Mouse (Mus musculus) cerebellum, adult 11-12 months (tissue): Measurements from ENCODE around the gene Nrap.
"Not testable (repeated sequence)": the region's sequence is repeated elsewhere in the genome, so short reads cannot be mapped to it uniquely, and the experiment has no call there.

Experiments
- DNase-seq: peaks from one replicate; pipeline ENCODE4 v3.0.0; 2022

The Nrap gene

DNA sequence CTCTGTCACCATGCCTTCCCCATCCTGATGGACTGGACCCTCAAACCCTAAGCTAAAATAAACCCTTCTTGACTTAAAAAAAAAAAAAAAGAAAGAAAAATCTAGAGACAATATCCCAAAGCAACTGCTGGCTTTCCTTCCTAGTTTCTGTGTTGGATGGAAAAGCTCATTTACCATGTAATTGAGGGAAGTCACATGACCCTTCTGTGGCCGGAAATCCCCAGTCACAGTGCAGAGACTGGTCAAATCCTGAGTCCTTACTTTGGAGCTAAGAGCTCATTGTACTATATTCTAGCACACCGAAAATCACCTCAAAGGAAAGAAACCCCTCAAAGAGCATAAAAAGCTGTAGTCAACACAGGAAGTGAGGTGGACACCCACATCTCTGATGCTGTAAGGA, 30.9 kb downstream of the Nrap start:
- DNase-seq = no peak

DNA sequence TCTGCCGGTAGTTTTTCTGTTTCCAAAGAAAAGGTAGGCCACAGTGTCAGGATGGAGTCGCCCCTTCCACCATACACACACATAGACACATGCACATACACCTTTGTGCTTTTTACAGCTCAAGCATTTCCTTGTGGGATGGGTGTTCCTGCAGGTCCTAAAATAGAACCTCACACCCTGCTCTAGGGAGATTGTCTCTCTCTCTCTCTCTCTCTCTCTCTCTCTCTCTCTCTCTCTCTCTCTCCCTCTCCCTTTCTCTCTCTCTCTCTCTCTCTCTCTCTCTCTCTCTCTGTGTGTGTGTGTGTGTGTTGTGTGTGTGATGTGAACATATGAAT, 32.5 kb downstream of the Nrap start:
- DNase-seq = not testable (repeated sequence)

DNA sequence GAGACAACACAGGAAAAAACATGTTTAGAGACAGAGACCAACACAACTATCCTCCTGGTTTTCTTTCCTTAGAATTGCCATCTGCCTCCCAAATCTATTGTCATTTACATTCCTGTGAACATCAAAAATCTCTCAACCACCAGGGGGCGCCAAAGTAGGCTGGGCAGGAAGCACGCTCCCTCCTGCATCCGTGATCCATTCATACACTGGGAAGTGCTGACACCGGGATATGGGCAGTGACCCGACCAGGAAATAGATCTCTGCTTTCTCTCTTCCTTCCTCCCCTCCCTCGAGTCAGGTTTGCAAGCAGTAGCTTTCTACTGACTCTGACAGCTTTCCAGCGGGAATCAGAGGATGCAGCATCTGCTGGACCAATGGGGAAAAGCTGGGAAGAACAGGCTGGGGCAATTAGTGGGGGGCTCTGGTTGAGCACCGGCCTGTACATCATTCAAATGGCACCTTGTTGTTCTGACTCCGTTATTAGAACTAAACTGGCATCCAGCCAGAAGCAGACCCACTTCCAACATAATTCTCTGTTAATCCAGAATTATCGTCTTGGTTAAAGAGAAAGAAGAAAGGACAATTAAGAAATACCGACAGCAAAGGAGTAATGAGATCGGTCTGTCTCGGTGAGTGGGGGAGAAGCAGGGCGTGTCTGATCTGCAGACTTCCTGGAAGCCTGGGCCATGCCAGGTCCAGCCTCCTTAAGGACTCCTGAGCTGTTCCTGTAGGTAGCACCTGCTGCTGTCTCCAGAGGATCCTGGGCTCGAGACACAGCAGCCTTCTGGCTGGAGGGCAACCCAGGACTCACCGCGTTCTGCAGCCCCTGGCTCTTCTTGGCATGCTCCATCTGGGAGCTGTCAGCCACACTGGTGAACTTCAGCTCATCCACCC, 33.1 kb downstream of the Nrap start:
- DNase-seq = no peak

GRCm38 (mm10) chr19:56355201-56355600, 34.6 kb downstream of the Nrap start:
- no peak for DNase-seq

GRCm38 (mm10) chr19:56353689-56354088, 36.1 kb downstream of the Nrap start:
- no peak for DNase-seq

GRCm38 (mm10) chr19:56349295-56349694, 40.5 kb downstream of the Nrap start:
- no peak for DNase-seq

DNA sequence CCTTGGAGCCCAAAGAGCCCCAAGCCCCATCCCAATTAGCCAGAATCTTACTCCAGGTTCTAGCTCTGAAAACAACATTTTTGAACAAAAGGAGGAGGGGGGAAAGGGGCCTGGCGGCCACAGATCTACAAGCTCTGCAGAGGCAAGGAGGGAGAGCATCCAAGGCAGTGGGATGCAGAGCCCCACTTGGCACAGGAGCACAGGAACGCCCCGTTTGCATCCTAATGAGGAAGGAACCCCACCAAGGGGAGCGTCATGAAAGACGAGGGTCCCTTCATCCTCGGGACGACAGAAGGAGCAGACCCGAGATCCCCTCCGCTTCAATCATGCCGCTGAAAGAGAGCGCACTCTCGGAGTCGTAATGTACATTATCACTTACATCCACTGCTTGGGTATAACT, 43.1 kb downstream of the Nrap start:
- no peak for DNase-seq

GRCm38 (mm10) chr19:56346016-56346415, 43.8 kb downstream of the Nrap start:
- DNase-seq = no peak

DNA sequence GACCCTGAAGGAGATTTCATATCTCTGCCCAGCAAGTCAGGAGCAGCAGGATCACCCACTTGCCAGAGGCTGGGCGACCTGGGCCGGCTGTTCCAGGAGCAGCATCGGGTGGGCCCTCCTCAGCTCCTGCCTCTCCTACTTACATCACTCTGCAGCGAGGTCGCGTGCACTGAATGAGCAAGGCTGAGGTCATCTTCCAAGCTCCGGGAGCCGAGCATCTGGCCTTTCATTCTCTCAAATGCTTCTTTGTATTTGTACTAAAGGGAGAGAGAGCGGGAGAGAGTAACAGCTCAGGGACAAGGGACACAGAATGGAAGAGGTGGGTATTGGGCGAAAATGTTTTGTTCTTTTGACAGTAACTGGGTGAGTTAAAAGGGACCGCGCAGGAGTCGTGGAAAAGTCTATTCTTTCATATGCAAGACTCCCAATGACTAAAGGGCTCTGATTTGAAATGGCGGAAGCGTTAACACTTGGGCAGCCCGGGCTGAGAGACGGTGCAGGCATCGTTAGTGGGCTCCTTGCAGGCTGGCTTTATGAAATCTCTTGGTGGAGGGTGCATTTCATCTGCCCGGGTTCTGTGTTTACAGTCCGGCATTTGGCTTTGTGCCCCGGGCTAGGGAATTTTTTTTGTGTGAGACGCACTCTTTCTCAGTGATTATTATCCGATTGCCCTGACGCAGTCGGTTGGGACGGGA, 45.8 kb downstream of the Nrap start:
- DNase-seq = peak; percentile 13

GRCm38 (mm10) chr19:56342006-56342405, 47.8 kb downstream of the Nrap start:
- DNase-seq = peak; percentile 30

DNA sequence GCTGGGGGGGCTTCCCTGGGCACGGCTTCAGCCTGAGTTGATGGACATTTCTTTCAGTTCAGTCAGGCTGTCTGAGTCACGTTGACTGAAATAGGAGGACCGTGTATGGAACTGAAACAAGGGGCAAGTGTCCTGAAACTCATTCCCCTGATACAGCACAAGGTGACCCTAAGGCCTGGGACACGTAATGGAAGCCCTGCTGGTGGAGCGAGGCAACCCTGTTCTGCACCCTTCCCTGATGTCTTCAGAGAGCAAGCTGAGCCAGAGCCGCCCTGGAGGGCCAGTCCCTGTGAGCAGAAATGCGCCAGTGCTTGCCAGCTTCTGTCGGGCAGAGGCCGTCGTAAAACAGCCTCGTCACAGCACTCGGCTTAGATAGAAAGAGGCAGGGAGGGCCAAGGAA, 53.0 kb downstream of the Nrap start:
- no peak for DNase-seq

DNA sequence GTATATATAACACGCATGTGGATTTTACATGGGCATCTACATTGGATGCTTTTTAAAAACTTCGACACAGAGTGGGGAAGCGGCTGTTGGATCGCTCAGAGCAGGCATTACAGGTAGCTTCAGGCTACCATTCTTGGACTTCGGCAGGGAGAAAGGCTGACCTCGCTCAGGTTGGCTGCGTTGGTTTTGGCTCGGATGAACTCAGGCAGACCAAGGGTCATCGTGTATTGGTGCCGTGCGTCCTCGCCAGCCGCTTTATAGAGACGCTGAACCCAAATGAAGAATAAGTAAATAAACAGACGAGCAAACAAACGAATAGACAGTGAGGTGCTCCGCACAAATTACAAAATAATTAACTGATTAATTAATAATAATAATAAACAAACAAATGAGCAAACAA, 53.5 kb downstream of the Nrap start:
- DNase-seq = no peak

DNA sequence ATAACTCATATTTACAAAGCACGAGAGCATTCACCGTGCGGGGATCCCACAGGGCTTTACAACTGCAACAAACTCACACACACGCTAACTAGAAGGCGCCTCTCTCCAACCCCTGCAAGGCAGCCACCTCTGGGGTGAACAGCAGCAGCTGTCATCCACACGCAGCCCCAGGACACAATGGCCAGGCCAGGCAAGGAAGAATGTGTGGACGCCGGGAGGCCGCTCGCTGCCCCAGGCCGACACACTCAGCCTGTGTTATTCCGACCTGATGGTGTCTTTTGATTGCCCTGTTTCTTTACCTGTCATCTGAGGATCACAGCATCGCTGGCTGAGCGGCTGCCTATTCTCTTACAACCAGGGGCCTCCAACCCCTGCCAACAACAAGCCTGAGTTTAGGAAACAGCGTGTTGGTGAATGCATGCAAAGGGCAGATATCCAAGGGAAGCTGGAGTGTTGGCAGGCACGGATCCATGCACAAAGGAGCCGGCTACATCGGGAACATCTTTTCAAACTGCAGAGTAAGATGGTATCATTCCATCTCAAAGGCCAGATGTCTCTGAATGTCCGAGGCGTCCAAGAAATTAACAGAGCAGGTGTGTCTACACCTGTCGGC, 63.5 kb downstream of the Nrap start:
- no peak for DNase-seq

DNA sequence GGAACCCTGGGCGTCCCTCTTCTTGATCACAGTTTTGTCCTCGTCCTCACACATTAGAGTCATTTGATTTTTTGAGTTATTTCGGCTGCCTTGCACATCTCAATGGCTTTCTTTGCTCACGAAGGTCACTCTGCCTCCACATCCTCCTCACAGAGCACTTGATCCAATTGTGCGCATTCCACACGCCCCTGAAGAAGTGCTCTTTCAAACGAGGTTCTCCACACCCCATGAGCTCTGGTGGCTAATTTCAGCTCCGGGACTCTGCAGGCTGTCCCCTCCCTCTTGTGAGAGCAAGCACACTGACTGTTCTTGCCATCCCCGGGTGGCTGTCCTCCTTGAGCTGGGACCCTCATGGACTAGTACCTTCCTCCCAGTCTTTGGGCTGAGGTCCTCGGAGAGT, 64.2 kb downstream of the Nrap start:
- no peak for DNase-seq

DNA sequence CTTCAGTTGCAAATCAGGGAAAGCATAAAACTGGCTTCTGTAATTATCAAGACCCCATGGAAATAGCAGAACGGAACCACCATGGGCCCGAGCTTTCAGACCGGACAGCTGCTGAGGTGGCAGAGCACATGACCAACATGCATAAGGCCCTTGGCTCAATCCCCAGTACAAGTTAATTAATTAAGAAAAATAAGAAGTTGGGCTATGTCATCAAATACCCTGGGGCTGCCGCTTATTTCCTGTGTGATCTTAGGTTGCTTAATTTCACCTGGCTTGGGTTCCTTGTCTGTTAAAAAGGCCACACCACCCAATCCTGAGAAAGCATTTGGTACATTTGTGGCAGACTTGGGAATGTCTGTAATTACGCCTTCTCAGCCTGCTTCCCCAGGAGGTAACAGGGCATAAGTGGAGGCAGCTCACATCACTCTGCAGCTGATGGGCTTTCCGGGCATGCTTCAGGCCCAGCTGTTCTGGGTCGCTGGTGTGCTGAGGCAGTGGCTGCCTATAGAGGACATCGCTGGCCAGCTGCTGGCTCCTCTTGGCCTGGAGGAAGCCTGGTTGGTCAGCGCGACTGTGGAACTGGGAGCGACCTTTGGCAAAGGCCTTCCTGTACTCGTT, 68.4 kb downstream of the Nrap start:
- DNase-seq = no peak

GRCm38 (mm10) chr19:56320186-56320860, 69.5 kb downstream of the Nrap start:
- DNase-seq = no peak

- DNase-seq = no peak
These were observed 70.2 kb downstream of the Nrap start for GRCm38 (mm10) chr19:56319629-56320028.

GRCm38 (mm10) chr19:56319219-56319618, 70.6 kb downstream of the Nrap start:
- DNase-seq = no peak

DNA sequence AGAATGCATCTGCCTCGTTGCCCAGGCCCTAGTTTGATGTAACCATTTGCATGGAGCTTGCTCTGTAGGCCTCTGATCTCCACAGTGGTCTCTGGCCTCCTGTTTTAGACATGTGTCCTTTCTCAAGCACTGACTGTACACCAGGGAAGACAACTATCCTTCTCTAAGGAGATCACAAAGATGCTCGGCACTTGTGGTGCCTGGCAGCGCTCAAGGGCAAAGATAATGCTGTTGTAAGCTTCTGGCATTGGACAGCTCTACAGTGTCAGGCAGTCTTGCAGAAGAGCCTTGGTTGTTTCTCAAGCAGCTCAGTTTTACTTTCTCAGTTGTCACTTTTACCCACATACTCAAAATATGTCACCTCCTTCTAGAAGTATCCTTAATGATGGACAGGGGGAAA, 73.3 kb downstream of the Nrap start:
- no peak for DNase-seq

GRCm38 (mm10) chr19:56300835-56301234, 89.0 kb downstream of the Nrap start:
- peak; percentile 6 for DNase-seq

GRCm38 (mm10) chr19:56297264-56297663, 92.6 kb downstream of the Nrap start:
- DNase-seq = no peak

DNA sequence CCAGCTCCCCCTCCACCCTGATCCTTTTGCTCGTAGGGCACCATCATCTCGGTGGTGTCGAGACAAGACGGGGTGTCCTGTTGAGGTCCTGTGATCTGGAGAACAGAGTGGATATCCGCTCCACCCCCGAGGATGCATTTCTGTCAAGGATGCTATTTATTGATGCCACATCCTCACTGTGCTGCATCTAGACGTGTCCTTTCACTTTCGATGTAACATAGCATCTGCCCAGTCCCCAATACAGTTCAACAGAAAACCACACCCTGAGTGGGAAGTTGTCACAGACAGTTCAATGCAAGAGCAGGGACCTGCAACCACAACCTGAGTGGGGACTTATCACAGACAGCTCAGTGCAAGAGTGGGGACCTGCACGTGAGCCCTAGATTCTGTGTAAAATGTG, 93.2 kb downstream of the Nrap start:
- no peak for DNase-seq
